Mouse (Mus musculus): ENCODE data around the gene 3110001I22Rik. TPM values are rescaled to one million over a fixed set of nuclear protein-coding genes. Genes with fewer than 3 reads are reported as not detected.
"Not testable (repeated sequence)": the region's sequence is repeated elsewhere in the genome, so short reads cannot be mapped to it uniquely, and the experiment has no call there.

The 3110001I22Rik gene
- polyA plus RNA-seq (2014; fragmentation: Nextera tagmentation; extraction: Ambion mirVana): 7.1 and 9.1 TPM in 2 replicates

DNA sequence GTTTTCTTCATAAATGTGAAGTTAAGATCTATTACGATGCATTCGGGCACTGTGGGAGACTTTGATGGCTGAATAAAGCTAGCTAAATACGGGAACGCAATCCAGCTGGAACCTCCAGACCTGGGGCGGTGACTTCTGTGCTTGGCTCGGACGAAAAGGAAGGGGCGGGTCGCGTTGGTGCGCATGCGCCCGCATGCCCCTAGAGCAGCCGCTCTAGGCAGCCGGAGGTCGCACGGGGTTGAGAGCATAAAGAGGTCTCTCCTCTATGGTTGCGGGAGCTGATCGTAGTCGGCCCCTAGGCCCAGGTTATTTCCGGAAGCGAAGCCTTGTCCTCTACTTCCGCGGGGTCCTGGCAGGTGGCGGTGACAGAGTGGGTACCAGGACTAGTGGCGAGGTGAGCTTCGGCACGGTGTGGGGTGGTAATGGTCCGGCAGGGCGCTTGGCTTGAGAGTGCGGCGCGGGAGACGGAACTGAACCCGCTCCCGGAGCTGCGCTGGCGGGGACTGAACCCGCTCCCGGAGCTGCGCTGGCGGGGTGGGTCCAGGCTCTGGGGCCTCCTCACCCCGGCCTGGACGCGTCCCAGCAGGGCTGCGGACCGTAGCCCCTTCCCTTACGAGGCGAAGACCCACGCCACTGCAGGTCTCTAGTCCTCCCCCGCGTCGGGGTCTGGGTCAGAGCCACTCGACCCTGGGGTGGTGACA is at the start of gene 3110001I22Rik, which contains the start of gene Bfar:
Gene 3110001I22Rik, plus strand, starts transcription at position 245 of the 701 bp plus-strand sequence.
Gene Bfar, plus strand, starts transcription at position 174 of the 701 bp plus-strand sequence.
- H3K4me2 ChIP-seq (ENCODE audit: low read length): peak within 1 kb of the TSS; percentile 85
- H3K4me1 ChIP-seq (ENCODE audit: control insufficient read depth, insufficient read depth, low read length): peaks cover 14% of the 10 kb centered on the region
- H3K27me3 ChIP-seq (ENCODE audit: control insufficient read depth, insufficient read depth, low read length): no peaks in the 10 kb centered on the region
- H3K36me3 ChIP-seq (ENCODE audit: control insufficient read depth, insufficient read depth, low read length): peaks cover 7% of the 10 kb centered on the region
- H3K9ac ChIP-seq (replicated peaks; ENCODE audit: low read length): peak within 1 kb of the TSS; percentile 93
- H3K9me3 ChIP-seq (ENCODE audit: control insufficient read depth, low read length): no peaks in the 10 kb centered on the region
- whole genome bisulfite sequencing: under 1% methylated on average over 54 of the region's 54 CpGs
- peak within 1 kb of the TSS; percentile 77 for H3K27ac ChIP-seq (replicated peaks; ENCODE audit: low read depth, low read length)
- H3K4me3 ChIP-seq (replicated peaks; ENCODE audit: low read depth, low read length): peak within 1 kb of the TSS; percentile 93
- DNase-seq (peak; percentile 98), ATAC-seq (ENCODE audit: low FRiP score, low TSS enrichment) (peak; percentile 94)

DNA sequence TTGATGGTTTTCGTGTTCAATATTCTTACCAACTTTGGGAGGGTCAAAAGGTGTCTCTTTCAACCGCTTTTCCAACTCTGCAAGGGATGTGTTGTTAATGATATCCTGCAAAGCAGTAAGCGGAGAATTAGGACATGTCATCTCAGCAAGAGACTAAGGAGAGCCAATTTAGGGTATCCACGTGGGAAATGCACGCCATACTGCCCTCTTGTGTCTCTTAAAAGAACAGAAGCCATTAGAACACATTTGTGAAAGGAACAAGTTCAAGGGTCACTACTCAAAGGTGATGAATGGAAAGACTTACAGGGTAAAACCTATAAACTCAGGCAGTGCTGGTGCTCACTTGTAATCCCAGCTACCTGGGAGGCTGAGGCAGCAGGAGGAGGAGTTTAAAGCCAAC is 43.4 kb upstream of the 3110001I22Rik start:
- Histone ChIP-seq H3K27me3 (ENCODE audit: control insufficient read depth, insufficient read depth, low read length) (no peaks in the 10 kb centered on the region), H3K4me2 (ENCODE audit: low read length) (no peak overlapping the region), H3K36me3 (ENCODE audit: control insufficient read depth, insufficient read depth, low read length) (peaks cover 59% of the 10 kb centered on the region), H3K4me1 (ENCODE audit: control insufficient read depth, insufficient read depth, low read length) (no peaks in the 10 kb centered on the region), H3K27ac (replicated peaks; ENCODE audit: low read depth, low read length) (no peak overlapping the region), H3K4me3 (replicated peaks; ENCODE audit: low read depth, low read length) (no peak overlapping the region), H3K9ac (replicated peaks; ENCODE audit: low read length) (no peak overlapping the region), H3K9me3 (ENCODE audit: control insufficient read depth, low read length) (no peaks in the 10 kb centered on the region)
- ATAC-seq (ENCODE audit: low FRiP score, low TSS enrichment) (no peak), DNase-seq (peak; percentile 47)
- WGBS: 49% methylated on average over 5 of the region's 5 CpGs

DNA sequence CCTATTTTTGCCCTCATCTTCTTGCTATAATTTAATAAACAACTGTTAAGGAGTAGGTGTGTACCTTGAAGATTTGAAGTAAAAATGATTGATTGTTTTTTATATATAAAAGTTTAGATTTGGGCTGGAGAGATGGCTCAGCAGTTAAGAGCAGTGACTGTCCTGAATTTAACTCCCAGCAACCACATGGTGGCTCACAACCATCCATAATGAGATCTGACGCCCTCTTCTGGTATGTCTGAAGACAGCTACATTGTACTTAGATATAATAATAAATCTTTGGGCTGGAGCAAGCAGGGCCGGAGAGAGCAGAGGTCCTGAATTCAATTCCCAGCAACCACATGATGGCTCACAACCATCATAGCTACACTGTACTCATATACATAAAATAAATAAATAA is 33.5 kb upstream of the 3110001I22Rik start:
- not testable (repeated sequence) for H3K9me3 ChIP-seq (ENCODE audit: control insufficient read depth, low read length); H3K9ac ChIP-seq (replicated peaks; ENCODE audit: low read length); H3K4me3 ChIP-seq (replicated peaks; ENCODE audit: low read depth, low read length); ATAC-seq (ENCODE audit: low FRiP score, low TSS enrichment); H3K27ac ChIP-seq (replicated peaks; ENCODE audit: low read depth, low read length); H3K27me3 ChIP-seq (ENCODE audit: control insufficient read depth, insufficient read depth, low read length); DNase-seq; H3K4me1 ChIP-seq (ENCODE audit: control insufficient read depth, insufficient read depth, low read length); H3K4me2 ChIP-seq (ENCODE audit: low read length)
- peaks cover 46% of the 10 kb centered on the region for H3K36me3 ChIP-seq (ENCODE audit: control insufficient read depth, insufficient read depth, low read length)
- WGBS: 39% methylated on average over 2 of the region's 2 CpGs

DNA sequence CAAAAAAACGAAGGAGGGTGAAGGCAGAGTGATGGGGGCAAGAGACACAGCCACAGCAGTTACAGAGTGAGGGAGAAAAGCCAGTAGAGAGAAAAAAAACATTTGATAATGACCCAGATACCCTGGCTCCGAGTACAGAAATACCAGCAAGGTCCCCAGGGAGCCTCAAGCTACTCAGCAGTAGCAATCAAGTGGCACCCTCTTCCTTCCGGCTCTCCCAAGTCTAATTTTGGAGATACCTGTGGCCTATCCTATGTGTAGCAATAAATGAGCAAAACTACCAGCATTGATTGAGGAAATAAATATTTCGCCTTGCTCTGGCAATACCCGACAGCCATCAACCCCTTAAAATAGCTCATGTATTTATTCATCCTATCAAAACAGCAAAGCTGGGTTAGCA is 32.2 kb upstream of the 3110001I22Rik start:
- 93% methylated on average over 5 of the region's 5 CpGs for WGBS
- ATAC-seq (ENCODE audit: low FRiP score, low TSS enrichment) (no peak), DNase-seq (no peak)
- Histone ChIP-seq H3K27ac (replicated peaks; ENCODE audit: low read depth, low read length) (no peak overlapping the region), H3K4me1 (ENCODE audit: control insufficient read depth, insufficient read depth, low read length) (no peaks in the 10 kb centered on the region), H3K27me3 (ENCODE audit: control insufficient read depth, insufficient read depth, low read length) (no peaks in the 10 kb centered on the region), H3K4me2 (ENCODE audit: low read length) (no peak overlapping the region), H3K36me3 (ENCODE audit: control insufficient read depth, insufficient read depth, low read length) (peaks cover 39% of the 10 kb centered on the region), H3K4me3 (replicated peaks; ENCODE audit: low read depth, low read length) (no peak overlapping the region), H3K9me3 (ENCODE audit: control insufficient read depth, low read length) (no peaks in the 10 kb centered on the region), H3K9ac (replicated peaks; ENCODE audit: low read length) (no peak overlapping the region)

DNA sequence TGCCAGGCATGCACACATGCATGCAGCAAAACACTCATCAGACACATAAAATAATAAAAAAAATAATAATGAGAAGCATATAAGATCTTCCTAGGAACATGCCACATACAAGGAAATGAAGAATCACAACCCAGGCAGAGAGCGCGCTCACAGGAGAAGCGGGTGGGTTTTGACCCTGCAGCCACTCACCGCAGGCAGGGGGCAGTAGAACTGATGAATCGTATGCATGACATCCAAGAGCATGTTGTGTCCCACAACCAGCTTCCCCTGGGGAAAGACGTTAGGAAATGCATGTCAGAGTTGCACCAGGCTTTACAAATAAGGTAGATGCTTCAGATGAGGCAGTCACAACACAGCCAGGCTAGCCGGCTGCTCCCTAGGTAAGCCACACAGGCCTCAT is 31.7 kb upstream of the 3110001I22Rik start:
- Histone ChIP-seq H3K36me3 (ENCODE audit: control insufficient read depth, insufficient read depth, low read length) (peaks cover 35% of the 10 kb centered on the region), H3K4me3 (replicated peaks; ENCODE audit: low read depth, low read length) (no peak overlapping the region), H3K27me3 (ENCODE audit: control insufficient read depth, insufficient read depth, low read length) (no peaks in the 10 kb centered on the region), H3K4me1 (ENCODE audit: control insufficient read depth, insufficient read depth, low read length) (no peaks in the 10 kb centered on the region), H3K9ac (replicated peaks; ENCODE audit: low read length) (no peak overlapping the region), H3K9me3 (ENCODE audit: control insufficient read depth, low read length) (no peaks in the 10 kb centered on the region), H3K27ac (replicated peaks; ENCODE audit: low read depth, low read length) (no peak overlapping the region), H3K4me2 (ENCODE audit: low read length) (no peak overlapping the region)
- 79% methylated on average over 7 of the region's 7 CpGs for WGBS
- ATAC-seq (ENCODE audit: low FRiP score, low TSS enrichment) (no peak), DNase-seq (peak; percentile 9)

DNA sequence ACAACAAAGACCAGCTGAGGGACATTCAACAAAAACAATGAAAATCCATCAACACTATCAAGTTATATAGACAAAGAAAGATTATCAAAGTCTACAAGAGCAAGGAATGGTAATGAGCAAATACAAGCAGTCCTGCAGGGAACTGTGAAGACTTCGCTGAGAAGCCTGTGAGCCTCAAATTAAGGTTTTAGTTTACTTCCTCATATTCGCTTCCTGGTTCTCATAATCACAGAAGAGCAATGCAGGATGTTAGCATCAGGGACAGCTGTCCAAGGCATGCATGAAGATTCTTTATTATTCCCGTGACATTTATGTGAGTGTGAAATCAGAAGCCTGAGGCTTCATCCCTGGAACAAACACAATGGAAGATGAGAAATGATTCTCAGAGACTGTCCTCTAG is 27.3 kb upstream of the 3110001I22Rik start:
- WGBS: 91% methylated on average over 3 of the region's 3 CpGs
- H3K4me3 ChIP-seq (replicated peaks; ENCODE audit: low read depth, low read length): no peak overlapping the region
- H3K4me1 ChIP-seq (ENCODE audit: control insufficient read depth, insufficient read depth, low read length): no peaks in the 10 kb centered on the region
- no peaks in the 10 kb centered on the region for H3K27me3 ChIP-seq (ENCODE audit: control insufficient read depth, insufficient read depth, low read length)
- DNase-seq (no peak), ATAC-seq (ENCODE audit: low FRiP score, low TSS enrichment) (no peak)
- H3K9me3 ChIP-seq (ENCODE audit: control insufficient read depth, low read length): no peaks in the 10 kb centered on the region
- no peak overlapping the region for H3K9ac ChIP-seq (replicated peaks; ENCODE audit: low read length)
- no peak overlapping the region for H3K27ac ChIP-seq (replicated peaks; ENCODE audit: low read depth, low read length)
- H3K36me3 ChIP-seq (ENCODE audit: control insufficient read depth, insufficient read depth, low read length): peaks cover 24% of the 10 kb centered on the region
- no peak overlapping the region for H3K4me2 ChIP-seq (ENCODE audit: low read length)

DNA sequence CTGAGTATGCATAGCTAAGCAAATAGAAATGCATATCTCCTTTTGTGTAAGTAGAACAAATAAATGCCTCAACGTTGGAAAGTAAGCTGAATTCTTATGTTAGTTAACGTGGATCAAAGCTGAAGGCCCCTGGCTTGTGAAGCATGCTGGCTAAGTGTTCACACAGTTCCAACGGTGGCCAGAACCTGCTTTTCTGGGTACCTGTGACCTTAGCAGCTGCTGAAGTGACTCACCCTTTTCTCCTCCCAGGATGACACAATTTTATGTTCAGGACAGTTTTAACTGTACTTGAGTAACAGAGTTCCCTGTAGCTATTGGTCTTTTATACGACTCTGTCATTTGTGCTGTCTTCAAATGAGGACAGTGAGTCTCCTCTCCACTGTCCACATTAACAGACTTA is 25.8 kb upstream of the 3110001I22Rik start:
- Histone ChIP-seq H3K9ac (replicated peaks; ENCODE audit: low read length) (no peak overlapping the region), H3K9me3 (ENCODE audit: control insufficient read depth, low read length) (no peaks in the 10 kb centered on the region), H3K4me3 (replicated peaks; ENCODE audit: low read depth, low read length) (no peak overlapping the region), H3K36me3 (ENCODE audit: control insufficient read depth, insufficient read depth, low read length) (peaks cover 37% of the 10 kb centered on the region), H3K4me2 (ENCODE audit: low read length) (no peak overlapping the region), H3K4me1 (ENCODE audit: control insufficient read depth, insufficient read depth, low read length) (no peaks in the 10 kb centered on the region), H3K27me3 (ENCODE audit: control insufficient read depth, insufficient read depth, low read length) (no peaks in the 10 kb centered on the region), H3K27ac (replicated peaks; ENCODE audit: low read depth, low read length) (no peak overlapping the region)
- 89% methylated on average over 4 of the region's 4 CpGs for WGBS
- DNase-seq (no peak), ATAC-seq (ENCODE audit: low FRiP score, low TSS enrichment) (no peak)

DNA sequence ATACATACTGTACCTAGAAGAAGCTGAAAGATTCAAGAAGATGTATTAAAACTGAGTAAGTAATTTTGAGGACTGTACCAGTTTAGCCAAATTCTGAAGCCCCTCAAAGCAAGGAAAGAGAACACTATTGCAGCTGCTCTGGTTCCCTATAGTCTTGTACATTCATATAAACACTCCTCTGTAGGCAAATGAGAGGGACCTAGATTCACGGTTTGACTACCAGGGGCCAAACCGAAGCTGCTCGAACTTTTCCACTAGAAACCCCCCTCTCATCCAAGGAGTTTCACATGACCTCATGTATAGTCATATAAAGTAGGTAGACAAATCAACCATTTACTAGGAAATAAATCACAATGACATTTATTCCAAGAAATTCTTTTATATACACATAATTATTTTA is 12.8 kb upstream of the 3110001I22Rik start:
- no peaks in the 10 kb centered on the region for H3K27me3 ChIP-seq (ENCODE audit: control insufficient read depth, insufficient read depth, low read length)
- H3K4me2 ChIP-seq (ENCODE audit: low read length): no peak overlapping the region
- H3K4me3 ChIP-seq (replicated peaks; ENCODE audit: low read depth, low read length): no peak overlapping the region
- no peaks in the 10 kb centered on the region for H3K9me3 ChIP-seq (ENCODE audit: control insufficient read depth, low read length)
- H3K9ac ChIP-seq (replicated peaks; ENCODE audit: low read length): no peak overlapping the region
- no peak for DNase-seq
- no peak for ATAC-seq (ENCODE audit: low FRiP score, low TSS enrichment)
- peaks cover 66% of the 10 kb centered on the region for H3K36me3 ChIP-seq (ENCODE audit: control insufficient read depth, insufficient read depth, low read length)
- 94% methylated on average over 3 of the region's 3 CpGs for WGBS
- H3K27ac ChIP-seq (replicated peaks; ENCODE audit: low read depth, low read length): no peak overlapping the region
- H3K4me1 ChIP-seq (ENCODE audit: control insufficient read depth, insufficient read depth, low read length): no peaks in the 10 kb centered on the region

DNA sequence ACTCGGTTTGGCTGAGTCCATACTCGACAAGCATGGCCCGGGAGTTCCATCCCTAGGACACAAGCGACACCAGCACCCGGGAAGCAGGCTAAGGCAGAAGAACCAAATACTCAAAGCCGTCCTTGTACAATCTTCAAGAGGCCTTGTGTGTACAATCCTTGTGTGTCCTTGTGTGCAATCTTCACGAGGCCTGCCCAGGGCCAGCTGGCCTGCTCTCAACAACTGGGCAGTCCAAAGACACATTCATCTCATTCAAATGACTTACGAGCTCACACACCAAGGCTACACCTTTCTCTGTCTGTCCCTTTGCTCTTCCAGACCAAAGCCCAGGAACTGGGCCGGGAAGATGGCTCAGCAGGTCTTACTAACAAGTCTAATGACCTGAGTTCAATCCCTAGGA is 11.0 kb upstream of the 3110001I22Rik start:
- H3K9me3 ChIP-seq (ENCODE audit: control insufficient read depth, low read length): no peaks in the 10 kb centered on the region

More for the DNA sequence above, 11.0 kb upstream of the 3110001I22Rik start:
- Histone ChIP-seq H3K4me3 (replicated peaks; ENCODE audit: low read depth, low read length) (no peak overlapping the region), H3K4me1 (ENCODE audit: control insufficient read depth, insufficient read depth, low read length) (no peaks in the 10 kb centered on the region), H3K36me3 (ENCODE audit: control insufficient read depth, insufficient read depth, low read length) (peaks cover 55% of the 10 kb centered on the region), H3K27ac (replicated peaks; ENCODE audit: low read depth, low read length) (no peak overlapping the region), H3K27me3 (ENCODE audit: control insufficient read depth, insufficient read depth, low read length) (no peaks in the 10 kb centered on the region), H3K4me2 (ENCODE audit: low read length) (no peak overlapping the region), H3K9ac (replicated peaks; ENCODE audit: low read length) (no peak overlapping the region)
- no peak for DNase-seq
- 97% methylated on average over 9 of the region's 9 CpGs for WGBS
- ATAC-seq (ENCODE audit: low FRiP score, low TSS enrichment): no peak

Data from midbrain, embryonic 14.5 days (tissue).